Mouse (Mus musculus) intestine, embryonic 16.5 days (tissue): ENCODE results near the gene Gadd45a. TPM values are rescaled to one million over a fixed set of nuclear protein-coding genes. Genes with fewer than 3 reads are reported as not detected.

ENCODE experiments used
- polyA plus RNA-seq: library from polyadenylated mRNA; unstranded; fragments of >200 nt; fragmentation: Nextera tagmentation; extraction: Ambion mirVana; gene quantifications from 2 replicates; pipeline ENCODE4 v1.2.1, GENCODE M21; 2015

Gene Gadd45a
- polyA plus RNA-seq, 1 experiment from 2014 or later: 27.4 TPM

Other genes starting within 250 kb of the Gadd45a start
- gene Vmn1r39, start 226.8 kb downstream of the Gadd45a start, polyA plus RNA-seq: not detected in 2 replicates
- gene Gng12, start 141.1 kb downstream of the Gadd45a start, polyA plus RNA-seq: 165 and 186 TPM in 2 replicates
- 300 and 319 TPM in 2 replicates for gene Serbp1, start 200.7 kb upstream of the Gadd45a start, polyA plus RNA-seq